Mouse (Mus musculus) CH12.LX (cell line): ENCODE measurements around the gene Scyl1. TPM values are rescaled to one million over a fixed set of nuclear protein-coding genes. Genes with fewer than 3 reads are reported as not detected.
"Not testable (repeated sequence)": the region's sequence is repeated elsewhere in the genome, so short reads cannot be mapped to it uniquely, and the experiment has no call there.

ENCODE experiments used
- DNase-seq: peaks from one replicate; pipeline ENCODE4 v3.0.0-alpha.2; 2013; ENCODE audit errors: extremely low read depth
- H3K27ac ChIP-seq: 2 replicates; pipeline ENCODE4 v1.5.1; 2012; ENCODE audit warnings: low read depth, mild to moderate bottlenecking, control low read depth, moderate library complexity; ENCODE audit not compliant: insufficient read depth
- H3K27me3 ChIP-seq: replicated peaks from 2 replicates; pipeline ENCODE3; 2012; ENCODE audit warnings: inconsistent platforms
- H3K36me3 ChIP-seq, 2 experiments: replicated peaks in 1 of 2; 2 replicates each; pipeline versions ENCODE3 to v1.6.1; 2012; ENCODE audit warnings: inconsistent platforms in 1 of 2, low read length in 1 of 2, mild to moderate bottlenecking in 1 of 2, mixed read lengths in 1 of 2, moderate library complexity in 1 of 2; ENCODE audit not compliant: control insufficient read depth in 1 of 2, insufficient read depth in 1 of 2
- H3K4me1 ChIP-seq, 2 experiments: 2 replicates each; pipeline ENCODE4 v1.6.1; 2012; ENCODE audit warnings: inconsistent platforms in 1 of 2, moderate library complexity in 1 of 2; ENCODE audit not compliant: insufficient read depth in 2 of 2, control insufficient read depth in 1 of 2
- H3K4me2 ChIP-seq: 2 replicates; pipeline ENCODE4 v1.6.1; 2012; ENCODE audit warnings: low read depth, mild to moderate bottlenecking, control low read depth; ENCODE audit not compliant: poor library complexity, insufficient read depth, severe bottlenecking
- H3K4me3 ChIP-seq, 3 experiments: fragments of 150-350 bp in 1 of 3; sonication (generic) in 1 of 3; replicated peaks in 1 of 3; 2 replicates each; pipeline versions ENCODE3 to v1.5.1; 2011 to 2012; ENCODE audit warnings: low read depth in 2 of 3, low read length in 2 of 3, mild to moderate bottlenecking in 2 of 3, moderate library complexity in 2 of 3, control low read depth in 1 of 3, improper control_type of control experiment in 1 of 3, inconsistent platforms in 1 of 3, mixed read lengths in 1 of 3; ENCODE audit not compliant: poor library complexity in 1 of 3
- H3K79me2 ChIP-seq: replicated peaks from 2 replicates; pipeline ENCODE4 v1.6.1; 2012; ENCODE audit warnings: mild to moderate bottlenecking, moderate library complexity; ENCODE audit not compliant: control insufficient read depth, poor library complexity, insufficient read depth, severe bottlenecking; ENCODE audit errors: extremely low read depth
- H3K9ac ChIP-seq: 2 replicates; pipeline ENCODE4 v1.6.1; 2012; ENCODE audit warnings: low read depth, mild to moderate bottlenecking, control low read depth, moderate library complexity; ENCODE audit not compliant: insufficient read depth
- H3K9me3 ChIP-seq: replicated peaks from 2 replicates; pipeline ENCODE3; 2012; ENCODE audit warnings: low read length, inconsistent platforms, mixed read lengths
- CHD2 ChIP-seq: IDR thresholded peaks from 2 replicates; pipeline ENCODE4 v1.6.1; 2011; ENCODE audit warnings: low read length, improper control_type of control experiment
- NRF1 ChIP-seq: IDR thresholded peaks from 2 replicates; pipeline ENCODE4 v1.6.1; 2014; ENCODE audit warnings: low read depth, mild to moderate bottlenecking, inconsistent platforms, low read length, improper control_type of control experiment, moderate library complexity
- PAX5 ChIP-seq: IDR thresholded peaks from 2 replicates; pipeline ENCODE4 v1.6.1; 2012; ENCODE audit warnings: low read length, inconsistent platforms, mixed read lengths
- POLR2A ChIP-seq: IDR thresholded peaks from 2 replicates; pipeline ENCODE4 v1.6.1; 2011; ENCODE audit warnings: low read depth, mild to moderate bottlenecking, improper control_type of control experiment, low read length
- POLR2AphosphoS2 ChIP-seq: IDR thresholded peaks from 2 replicates; pipeline ENCODE4 v1.6.1; 2011; ENCODE audit warnings: low read depth, low read length, improper control_type of control experiment
- RAD21 ChIP-seq: IDR thresholded peaks from 2 replicates; pipeline ENCODE4 v1.6.1; 2011; ENCODE audit warnings: low read depth, mild to moderate bottlenecking, low read length, improper control_type of control experiment, moderate library complexity
- RCOR1 ChIP-seq: conservative IDR thresholded peaks from 2 replicates; pipeline ENCODE4 v1.6.1; 2012; ENCODE audit warnings: low read depth, mild to moderate bottlenecking, inconsistent platforms, low read length, improper control_type of control experiment
- SMC3 ChIP-seq: IDR thresholded peaks from 2 replicates; pipeline ENCODE4 v1.6.1; 2011; ENCODE audit warnings: low read depth, low read length, improper control_type of control experiment
- TBP ChIP-seq: conservative IDR thresholded peaks from 2 replicates; pipeline ENCODE4 v1.6.1; 2011; ENCODE audit warnings: low read depth, low read length, improper control_type of control experiment
- ZKSCAN1 ChIP-seq: IDR thresholded peaks from 2 replicates; pipeline ENCODE4 v1.6.1; 2012; ENCODE audit warnings: low read depth, inconsistent platforms, low read length, improper control_type of control experiment, borderline replicate concordance
- dilution Hi-C: fragments of 300-500 bp; cut with MboI; formaldehyde crosslinking; loops from 2 replicates; pipeline ENCODE4 v1.14.3; 2020; ENCODE audit warnings: low sequenced_read_pairs; ENCODE audit not compliant: extremely low pct_unique_long_range_greater_than_20kb, extremely low pct_ligation_motif_present
- in situ Hi-C: fragments of 300-500 bp; cut with MboI; formaldehyde crosslinking; loops from 3 replicates; pipeline ENCODE4 v1.14.3; 2019; ENCODE audit warnings: low sequenced_read_pairs, low pct_ligation_motif_present, low pct_unique_long_range_greater_than_20kb, mixed read lengths
- polyA plus RNA-seq: library from polyadenylated mRNA; unstranded; fragments of >175 nt; gene quantifications from 2 replicates; pipeline ENCODE4 v1.2.1, GENCODE M21; 2012; ENCODE audit warnings: low read depth; ENCODE audit not compliant: insufficient read length
- total RNA-seq, 2 experiments: library from RNA; depleted of rRNA; stranded (reverse); fragments of 300-350 nt in 1 of 2; fragments of >200 nt in 1 of 2; gene quantifications; 2 replicates each; pipeline ENCODE4 v1.2.3; 2012 to 2014

The Scyl1 gene
- total and polyA plus RNA-seq, 3 experiments, result 35.1 to 56.1 (median 49.8) TPM

- H3K4me2 ChIP-seq, result peak overlapping the region; percentile 97
- peak overlapping the region in 2 of 3 experiments; percentile 67 to 98 for H3K4me3 ChIP-seq
- H3K27me3 ChIP-seq, result no peaks in the 10 kb centered on the region
- H3K36me3 ChIP-seq, result peaks cover 40 to 60% of the 10 kb centered on the region in 2 experiments
- peak overlapping the region; percentile 99 for H3K9ac ChIP-seq
- in situ Hi-C loops, result no loop called here
- TF ChIP-seq SMC3 (no peak), TBP (no peak), PAX5 (no peak), CHD2 (no peak), POLR2A (peak; percentile 11; the same call in 1 of the 2 replicates), POLR2AphosphoS2 (no peak), RAD21 (no peak), ZKSCAN1 (no peak), NRF1 (no peak)
- peaks cover 51% of the 10 kb centered on the region for H3K79me2 ChIP-seq
- dilution Hi-C loops, result no loop called here
- DNase-seq, result no peak
- H3K27ac ChIP-seq, result peak overlapping the region; percentile 44; the same call in 1 of the 2 replicates
- no peaks in the 10 kb centered on the region for H3K9me3 ChIP-seq
- peaks cover 5 to 34% of the 10 kb centered on the region in 2 experiments; a peak in 3 of 4 replicates for H3K4me1 ChIP-seq
These were observed 24.7 kb upstream of the Scyl1 start for GRCm38 (mm10) chr19:5795668-5796572.

DNA sequence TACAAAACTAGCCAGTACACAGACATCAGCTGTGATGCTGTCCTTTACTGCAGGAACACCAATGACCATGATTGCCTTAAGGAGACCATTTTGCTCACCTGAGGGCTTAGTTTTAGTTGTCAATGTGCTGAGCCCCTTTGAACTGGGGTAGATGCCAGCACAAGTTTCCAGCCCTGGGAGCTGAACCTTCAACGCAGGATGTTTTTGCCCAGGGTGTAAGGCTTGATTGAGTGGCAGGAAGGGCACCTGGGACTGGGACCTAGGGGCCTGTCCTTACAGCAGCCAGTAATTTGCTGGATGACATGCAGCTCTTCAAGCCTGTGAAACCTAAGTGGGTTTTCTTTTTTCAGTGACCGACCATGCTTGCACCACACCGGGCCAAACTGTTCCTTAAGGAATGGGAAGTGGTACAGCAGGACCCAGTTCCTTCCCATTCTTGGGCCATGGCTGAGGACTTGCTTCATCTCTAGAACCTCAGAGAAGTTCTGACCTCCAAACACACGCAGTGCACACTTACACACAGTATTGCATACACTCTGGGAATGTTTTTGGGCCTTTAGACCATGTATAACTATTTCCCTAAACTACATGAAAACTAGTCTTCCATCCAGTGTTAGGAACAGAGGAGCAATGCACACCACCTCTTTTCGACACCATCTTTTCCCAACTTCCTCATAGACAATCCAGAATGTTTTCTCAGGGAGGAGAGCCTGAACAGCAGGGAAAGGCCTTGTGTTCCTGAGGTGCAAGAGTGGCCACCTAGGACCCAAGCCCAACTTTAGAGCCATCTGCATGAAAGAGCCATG is 23.8 kb upstream of the Scyl1 start:
- no peaks in the 10 kb centered on the region for H3K9me3 ChIP-seq
- H3K4me2 ChIP-seq, result peak overlapping the region; percentile 97; the same call in 1 of the 2 replicates
- peak; percentile 65 for DNase-seq
- H3K9ac ChIP-seq, result no peak overlapping the region; the same call in 1 of the 2 replicates
- peaks cover 41% of the 10 kb centered on the region for H3K79me2 ChIP-seq
- peaks cover 33 to 50% of the 10 kb centered on the region in 2 experiments for H3K36me3 ChIP-seq
- H3K4me3 ChIP-seq, result peak overlapping the region in 2 of 3 experiments; percentile 10 to 21
- dilution Hi-C loops (no loop called here), in situ Hi-C loops (loop anchor here (5.0 kb wide), 1 partner anchor 52 kb away; no protein-coding TSS in a partner anchor)
- TF ChIP-seq POLR2A (peak; percentile 73), RCOR1 (no peak)
- H3K4me1 ChIP-seq, result peaks cover 5 to 38% of the 10 kb centered on the region in 2 experiments; a peak in 3 of 4 replicates
- H3K27me3 ChIP-seq, result no peaks in the 10 kb centered on the region
- H3K27ac ChIP-seq, result peak overlapping the region; percentile 65

- in situ Hi-C loops, result loop anchor here (5.0 kb wide), 1 partner anchor 53 kb away; no protein-coding TSS in a partner anchor
- peak overlapping the region; percentile 73 for H3K27ac ChIP-seq
- H3K36me3 ChIP-seq, result peaks cover 32 to 42% of the 10 kb centered on the region in 2 experiments
- dilution Hi-C loops, H3K9ac ChIP-seq, H3K9me3 ChIP-seq, H3K27me3 ChIP-seq, H3K4me3 ChIP-seq: not testable (repeated sequence)
- peak; percentile 69 for DNase-seq
- peaks cover 35% of the 10 kb centered on the region for H3K79me2 ChIP-seq
- H3K4me2 ChIP-seq, result peak overlapping the region; percentile 48; the same call in 1 of the 2 replicates
- peaks cover 5 to 39% of the 10 kb centered on the region in 2 experiments; a peak in 3 of 4 replicates for H3K4me1 ChIP-seq
These were observed 22.9 kb upstream of the Scyl1 start for GRCm38 (mm10) chr19:5793917-5794770.
